Mouse (Mus musculus) fat pad, adult 2 months (tissue): ENCODE measurements at regions not wholly inside any gene's neighbourhood (a gene's known extent, or its start where the extent isn't known, plus 50 kb on each side); places are given as distances from the start of the nearest gene placed in this dataset.

Source experiments
- DNase-seq: peaks from one replicate; pipeline ENCODE4 v3.0.0-alpha.2; 2011; ENCODE audit warnings: low read depth, low spot score; ENCODE audit errors: extremely low read depth

DNA sequence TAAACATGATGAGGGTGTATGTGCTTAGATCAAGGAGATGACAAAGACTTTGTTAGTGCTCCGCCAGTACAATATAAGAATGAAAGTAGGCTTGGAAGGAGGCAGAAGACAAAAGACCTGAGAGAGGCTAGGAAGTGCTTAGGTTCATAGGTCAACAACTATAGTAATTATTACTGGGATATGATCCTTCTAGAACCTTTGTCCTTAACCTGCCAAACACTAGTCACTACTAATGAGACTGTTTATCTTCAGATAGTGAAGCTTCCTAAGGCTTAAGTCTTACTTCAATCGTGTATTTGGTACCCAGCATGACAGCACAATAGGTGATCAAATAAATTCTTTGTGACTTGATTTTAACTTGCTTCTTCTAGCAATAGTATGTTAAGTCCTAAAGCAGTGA, 1344.5 kb downstream of the Gsdmc2 start:
- DNase-seq = no peak

DNA sequence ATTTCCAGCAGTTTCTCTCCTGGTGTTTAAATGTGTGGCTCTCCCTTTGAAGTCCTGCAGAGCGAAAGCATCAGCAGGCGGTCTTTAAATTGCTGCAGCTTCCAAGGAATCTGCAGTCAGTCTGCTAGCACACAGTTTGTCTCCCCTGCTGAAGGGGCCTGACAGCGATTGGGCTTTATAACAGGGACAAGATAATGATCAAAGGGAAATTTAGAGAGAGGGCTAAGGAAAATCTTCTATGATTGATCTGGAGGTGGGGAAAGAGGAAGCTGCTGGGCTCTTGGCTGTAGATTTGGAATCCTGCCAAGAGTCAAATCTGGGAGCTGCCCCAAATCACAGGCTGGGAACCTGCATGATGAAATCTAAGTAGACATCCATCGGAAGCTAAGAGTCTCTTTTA, 1348.8 kb downstream of the Gsdmc2 start:
- DNase-seq = no peak

DNA sequence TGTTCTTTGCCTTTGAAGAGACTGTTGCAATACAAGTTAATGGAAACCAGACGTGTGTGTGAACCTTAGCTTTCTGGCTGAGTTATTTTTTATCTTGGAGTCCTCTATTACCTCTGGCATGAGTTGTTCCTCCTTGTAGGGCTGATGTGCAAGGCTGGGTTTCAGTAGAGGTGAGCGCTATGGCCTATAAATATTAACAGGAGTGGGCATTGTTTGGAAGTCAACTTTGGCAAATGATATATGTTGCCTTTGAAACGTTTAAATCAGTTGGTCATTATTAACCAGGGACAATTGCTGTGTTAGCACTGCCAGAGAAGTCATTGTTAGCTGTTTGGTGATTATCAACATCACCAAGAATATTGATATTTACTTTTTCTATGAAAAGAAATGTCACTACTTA, 1352.6 kb downstream of the Gsdmc2 start:
- DNase-seq = no peak

DNA sequence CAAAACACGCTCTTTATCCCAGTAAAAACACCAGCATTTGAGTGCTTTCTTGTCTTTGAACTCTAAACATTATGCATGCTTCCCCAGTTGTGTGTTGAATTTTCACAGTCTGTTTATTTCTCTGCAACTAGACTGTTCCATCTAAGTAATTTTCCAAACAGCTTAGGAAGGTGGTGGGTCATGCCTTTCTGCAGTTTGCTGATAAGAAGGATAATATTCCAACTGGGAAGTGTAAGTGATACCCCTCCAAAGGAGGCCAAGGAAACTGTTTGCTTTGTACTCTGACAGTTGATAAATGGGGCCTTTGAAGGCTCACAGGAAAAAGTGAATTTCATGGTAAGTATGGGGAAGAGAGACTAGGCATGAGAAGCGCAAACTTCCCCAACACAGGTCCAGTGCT, 1354.4 kb downstream of the Gsdmc2 start:
- DNase-seq = no peak

DNA sequence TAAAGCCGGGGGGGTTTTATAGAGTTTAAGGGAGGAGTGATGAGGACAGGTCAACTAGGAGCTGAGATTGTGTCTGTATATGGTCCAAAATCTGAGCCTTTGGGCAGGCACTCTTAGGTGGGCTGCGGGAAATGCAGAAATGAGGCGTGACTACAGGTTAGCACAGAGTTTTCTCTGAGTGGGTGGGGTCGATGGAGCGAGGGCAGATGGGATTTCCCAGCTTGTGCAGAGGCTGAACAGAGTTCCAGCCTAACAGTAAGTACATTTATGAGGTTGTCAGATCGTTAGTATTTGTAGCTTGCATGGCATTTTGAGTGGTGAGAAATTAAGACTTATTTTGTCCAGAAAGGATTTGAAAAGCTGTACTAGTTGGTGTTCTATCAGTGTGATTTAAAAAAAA, 1358.4 kb downstream of the Gsdmc2 start:
- DNase-seq = no peak

DNA sequence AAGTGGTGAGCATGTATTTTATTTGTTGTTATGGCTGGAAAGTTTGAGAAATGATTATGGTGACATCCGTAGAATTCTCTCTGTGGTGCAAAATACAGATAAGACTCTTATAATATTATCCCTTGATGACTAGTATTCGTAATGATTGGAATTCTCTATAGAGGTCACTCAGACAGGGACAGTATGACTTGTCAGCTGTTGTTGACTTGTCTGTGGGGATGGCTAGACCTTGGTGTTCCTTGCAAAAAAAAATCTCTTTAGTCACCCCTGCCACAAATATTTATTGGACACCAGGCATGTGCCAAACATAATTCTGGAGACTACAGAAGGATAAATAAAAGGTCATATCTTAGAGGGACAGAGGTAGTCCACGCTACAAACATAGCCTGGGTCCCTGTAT, 1360.6 kb downstream of the Gsdmc2 start:
- DNase-seq = no peak

DNA sequence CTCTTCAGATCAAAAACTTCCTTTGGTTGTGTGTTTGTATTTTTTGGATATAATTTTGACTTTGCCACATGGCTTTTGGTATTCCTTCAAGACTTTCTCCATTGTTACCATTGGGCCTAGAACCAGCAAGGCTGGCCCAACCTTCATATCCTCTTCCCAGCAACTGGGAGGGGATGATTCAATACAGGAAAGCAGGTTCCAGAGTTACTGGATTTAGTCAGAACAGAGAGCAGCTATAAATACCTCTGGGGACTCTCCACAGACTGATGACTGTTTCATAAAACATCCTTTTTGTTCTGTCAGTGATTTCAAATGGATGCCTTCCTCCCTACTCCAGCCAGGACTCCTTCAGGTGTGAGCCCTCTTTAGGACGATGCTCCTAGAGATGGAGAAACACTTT, 1361.4 kb downstream of the Gsdmc2 start:
- no peak for DNase-seq

DNA sequence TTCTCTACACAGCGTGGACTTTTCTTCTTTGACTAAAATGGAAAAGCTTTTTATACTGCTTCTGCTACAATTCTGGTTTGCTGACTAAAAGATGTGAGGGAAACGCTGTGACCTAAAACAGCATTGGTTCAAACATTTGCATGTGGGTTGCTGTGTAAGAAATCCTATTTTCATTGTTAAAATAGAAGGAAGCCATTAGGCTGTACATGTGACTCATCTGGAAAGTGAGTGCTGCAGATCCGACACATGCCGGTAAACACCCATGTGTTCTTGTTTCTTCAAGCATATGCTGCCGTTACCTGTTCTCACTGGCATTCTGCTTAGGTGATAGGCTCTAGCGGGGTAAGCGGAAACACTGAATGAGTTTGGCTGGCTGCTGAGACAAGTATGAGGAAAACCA, 1362.6 kb downstream of the Gsdmc2 start:
- DNase-seq = no peak

DNA sequence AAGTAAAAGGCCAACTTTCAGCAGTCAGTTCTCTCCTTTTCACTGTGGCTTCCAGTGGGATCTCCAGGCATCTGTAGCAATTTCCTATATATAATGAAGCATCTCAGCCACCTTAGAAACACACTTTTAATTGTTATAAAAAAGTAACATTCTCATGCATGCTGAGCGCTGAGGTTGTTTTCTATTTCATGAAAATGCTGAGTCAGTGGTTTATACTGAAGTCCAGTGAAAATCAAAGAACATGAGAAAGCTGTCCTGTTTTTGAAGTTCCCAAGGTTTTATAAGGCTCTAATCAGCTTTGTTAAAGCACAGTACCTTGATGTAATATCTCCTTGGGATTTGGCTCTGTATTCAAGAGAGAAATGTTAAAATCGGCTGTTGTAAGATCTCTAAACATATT, 1367.2 kb downstream of the Gsdmc2 start:
- DNase-seq = no peak

DNA sequence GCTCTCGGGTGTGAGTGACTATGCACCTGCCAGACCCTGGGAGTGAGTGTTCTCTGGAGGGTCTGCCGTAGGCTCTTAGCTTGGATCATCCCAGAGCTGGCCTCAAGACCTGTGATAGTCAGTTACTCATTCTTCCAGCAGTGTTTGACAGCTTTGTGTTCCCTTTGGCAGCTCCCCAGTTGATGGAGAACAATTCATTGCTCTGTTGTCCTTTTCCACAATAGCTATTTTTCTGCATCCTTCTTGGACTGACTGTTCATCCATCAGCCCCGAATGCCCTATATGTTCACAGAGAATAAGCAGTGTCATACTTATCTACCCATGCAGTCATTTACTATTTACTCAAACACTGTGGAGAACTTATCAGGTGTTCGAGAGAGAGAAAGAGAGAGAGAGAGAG, 1368.5 kb downstream of the Gsdmc2 start:
- no peak for DNase-seq

DNA sequence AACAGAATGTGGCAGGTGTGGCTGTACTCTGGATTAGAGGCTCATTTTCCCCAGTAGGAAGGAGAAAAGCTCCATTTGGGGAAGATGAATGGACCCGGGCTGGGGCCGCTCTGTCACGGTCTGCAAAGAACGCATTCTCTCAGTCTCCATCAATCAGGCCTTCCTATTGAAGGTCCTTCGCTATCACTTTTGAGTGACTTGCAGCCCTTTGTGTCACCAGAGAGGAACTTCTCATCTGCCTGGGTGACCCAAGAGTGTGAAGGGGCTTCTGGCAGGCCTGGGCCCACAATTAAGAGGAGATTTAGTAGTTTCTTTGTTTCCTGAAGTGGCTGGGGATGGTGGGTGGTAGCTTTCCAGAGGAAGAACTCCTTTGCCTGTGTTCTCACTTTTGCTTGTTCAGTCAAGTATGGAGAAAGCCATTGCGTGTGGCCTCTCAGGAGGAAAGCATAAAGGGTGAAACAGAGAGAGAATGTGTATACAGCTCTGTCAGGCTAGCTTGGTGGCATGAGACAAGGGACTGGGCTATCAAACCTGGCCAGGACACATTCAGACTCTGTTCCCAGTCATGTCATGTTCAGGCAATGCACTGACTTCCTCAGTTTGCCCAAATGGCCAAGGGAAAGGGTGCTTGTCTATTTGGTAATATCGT, 1374.2 kb downstream of the Gsdmc2 start:
- DNase-seq = no peak

DNA sequence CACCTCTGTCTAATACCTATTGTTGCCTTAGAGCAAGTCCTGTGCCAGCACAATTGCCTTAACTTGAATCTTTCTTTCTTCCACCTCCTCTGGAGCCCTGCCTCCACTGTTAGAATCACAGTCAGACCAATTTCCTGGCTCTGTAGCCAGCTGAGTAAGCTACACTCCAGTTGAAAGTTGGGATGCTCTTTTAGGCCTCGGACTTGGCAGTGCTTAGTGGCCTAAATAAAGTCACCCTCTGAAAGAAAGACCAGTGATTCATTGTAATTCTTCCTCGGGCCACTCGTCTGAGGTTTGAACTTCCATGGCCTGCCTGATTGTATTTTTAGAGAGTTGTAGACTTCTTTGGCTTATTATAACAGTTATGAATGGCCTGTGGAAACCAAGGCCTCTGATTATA, 1376.9 kb downstream of the Gsdmc2 start:
- no peak for DNase-seq

DNA sequence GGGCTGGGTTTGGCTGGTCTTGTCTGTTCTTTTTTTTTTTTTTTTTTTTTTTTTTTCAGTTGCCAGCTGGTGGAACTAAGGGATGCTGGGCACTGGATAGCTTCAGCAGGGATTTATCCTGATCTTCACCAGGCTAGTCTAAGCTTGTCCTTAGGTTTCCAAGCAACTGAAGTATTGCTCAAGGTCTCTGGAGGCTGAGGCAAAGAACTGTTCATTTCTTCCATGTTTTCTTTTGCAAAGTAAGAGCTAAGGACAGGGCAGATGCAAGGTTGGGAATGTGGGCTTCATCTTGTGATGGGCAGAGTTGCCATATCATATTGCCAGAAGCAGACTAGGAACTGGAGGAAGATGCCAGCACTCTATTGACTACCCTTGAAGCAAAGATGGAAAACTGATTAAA, 1378.1 kb downstream of the Gsdmc2 start:
- peak; percentile 98 for DNase-seq

DNA sequence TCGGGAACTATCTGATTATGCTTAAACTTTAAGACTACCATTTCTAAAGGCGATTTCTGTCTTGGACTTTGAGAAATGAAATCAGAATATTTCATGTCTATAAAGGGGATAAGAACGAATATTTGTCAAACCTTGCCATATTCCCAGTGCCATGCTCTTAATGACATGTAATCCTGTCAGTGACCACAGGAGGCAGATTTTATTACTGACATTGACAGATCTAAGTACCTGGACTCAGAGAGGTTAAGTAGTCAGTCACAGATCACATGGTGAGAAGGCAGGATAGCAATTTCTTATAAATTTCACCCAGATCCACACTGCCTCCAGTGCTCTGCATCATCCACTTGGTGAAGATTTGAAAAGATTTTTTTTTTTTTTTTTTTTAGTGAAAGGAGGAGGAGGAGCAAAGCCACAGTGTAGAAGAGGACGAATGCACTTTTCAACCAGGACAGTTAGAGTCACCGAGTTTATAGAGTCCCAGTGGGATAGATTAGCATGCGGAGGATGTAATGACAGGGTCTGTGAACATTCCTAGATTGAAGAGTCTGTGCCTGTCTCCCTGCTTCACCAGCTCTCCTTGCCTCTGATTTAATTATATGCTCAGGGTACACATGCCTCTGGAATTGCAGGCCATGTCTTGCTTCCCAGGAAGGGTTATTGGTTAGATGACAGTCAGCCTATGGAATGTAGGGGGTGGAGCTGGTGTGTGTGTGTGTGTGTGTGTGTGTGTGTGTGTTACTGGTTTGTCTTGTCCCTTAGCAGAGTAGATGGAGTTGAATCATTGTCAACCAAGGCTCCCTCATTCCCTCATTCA, 1379.7 kb downstream of the Gsdmc2 start:
- no peak for DNase-seq

DNA sequence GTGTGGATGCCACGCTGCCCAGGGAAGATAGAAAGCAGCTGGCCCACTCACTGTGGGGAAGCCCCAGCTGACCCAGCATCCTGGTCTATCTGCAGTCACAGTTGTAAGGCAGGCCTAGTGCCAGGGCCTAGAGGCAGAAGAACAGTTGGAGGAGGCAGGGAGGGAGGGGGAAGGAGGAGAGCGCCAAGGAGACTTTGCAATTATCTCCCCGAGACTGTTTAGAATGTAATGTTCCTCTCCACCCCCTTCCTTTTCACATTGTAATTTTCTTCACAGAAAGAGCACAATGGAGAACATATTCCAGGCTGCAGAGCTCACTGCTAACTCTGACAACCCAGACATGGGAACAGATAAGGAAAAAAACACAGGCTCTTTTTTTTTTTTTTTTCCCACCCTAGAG, 1382.3 kb downstream of the Gsdmc2 start:
- peak; percentile 79 for DNase-seq

DNA sequence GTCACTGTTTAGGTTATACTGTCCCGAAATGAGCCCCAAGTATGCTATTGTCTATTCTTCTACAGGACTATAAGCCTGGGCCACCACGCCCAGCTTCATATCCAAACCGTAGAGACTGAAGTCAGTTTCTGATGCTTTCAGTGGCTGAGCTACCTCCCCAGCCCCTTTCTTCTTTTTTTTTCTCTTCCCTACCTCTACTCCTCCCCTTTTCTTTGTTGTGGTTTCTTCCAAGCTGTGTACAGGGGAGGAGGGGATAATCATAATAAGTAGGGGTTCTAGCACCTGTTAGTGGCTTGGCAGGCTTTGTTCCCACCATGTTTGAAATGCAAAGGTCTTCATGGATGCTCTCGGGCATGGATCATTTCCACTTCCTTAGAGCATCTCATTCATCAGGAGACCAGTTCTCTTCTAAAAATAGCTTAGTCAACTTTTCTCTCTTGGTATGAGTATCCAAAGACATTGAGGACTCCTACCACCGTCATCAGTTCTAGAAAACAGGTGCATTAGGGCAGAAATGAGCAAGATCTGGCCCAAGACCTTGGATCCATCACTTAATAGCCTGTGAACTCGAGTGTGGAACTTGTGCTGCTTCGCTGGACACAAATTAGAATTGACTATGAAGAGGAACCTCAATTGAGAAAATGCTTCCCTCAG, 1383.5 kb downstream of the Gsdmc2 start:
- DNase-seq = no peak

DNA sequence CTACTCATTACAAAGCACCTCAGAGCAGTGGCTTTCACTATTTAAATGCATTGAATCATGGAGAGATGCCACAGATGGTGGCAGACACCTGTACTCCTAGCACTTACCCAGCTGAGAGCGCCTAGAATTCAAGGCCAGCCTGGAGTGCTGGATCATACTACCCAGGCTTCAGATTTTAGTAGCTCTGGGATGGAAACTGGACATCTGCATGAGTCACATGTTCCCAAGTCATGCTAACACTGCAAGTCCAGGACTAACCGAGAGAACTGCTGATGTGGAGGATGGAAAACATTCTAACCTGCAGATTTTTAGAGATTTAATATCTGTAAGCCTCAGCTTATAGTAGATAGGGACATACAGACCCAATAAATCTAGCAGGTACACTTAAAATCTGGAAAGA, 1384.3 kb downstream of the Gsdmc2 start:
- no peak for DNase-seq

DNA sequence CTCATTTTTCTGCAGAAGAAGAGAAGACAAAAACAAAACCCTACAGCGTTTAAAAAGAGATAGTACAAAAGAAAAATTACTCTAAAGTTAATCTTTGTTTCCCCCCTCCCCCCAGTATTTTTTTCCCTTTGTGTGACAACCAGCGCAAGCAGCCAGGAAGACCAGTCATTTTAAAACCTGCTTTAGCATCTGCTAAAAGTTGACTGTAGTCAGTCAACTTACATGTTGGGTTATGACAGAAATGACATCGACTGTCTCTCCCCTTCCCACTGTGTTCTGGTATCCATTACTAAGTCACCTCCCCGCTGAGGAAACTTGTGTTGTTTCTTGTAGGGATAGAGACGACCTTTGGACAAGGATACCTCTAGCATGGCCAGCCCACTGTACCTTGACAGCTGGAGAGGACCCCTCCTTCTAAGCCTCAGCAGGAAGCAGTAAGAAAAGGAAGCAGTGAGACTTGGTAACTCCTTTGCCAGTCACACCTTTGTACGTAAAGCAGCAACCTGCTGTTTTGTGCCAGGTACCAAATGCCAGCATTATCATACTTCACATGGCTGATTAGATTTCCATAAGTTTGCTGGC, 1384.9 kb downstream of the Gsdmc2 start:
- DNase-seq = no peak

DNA sequence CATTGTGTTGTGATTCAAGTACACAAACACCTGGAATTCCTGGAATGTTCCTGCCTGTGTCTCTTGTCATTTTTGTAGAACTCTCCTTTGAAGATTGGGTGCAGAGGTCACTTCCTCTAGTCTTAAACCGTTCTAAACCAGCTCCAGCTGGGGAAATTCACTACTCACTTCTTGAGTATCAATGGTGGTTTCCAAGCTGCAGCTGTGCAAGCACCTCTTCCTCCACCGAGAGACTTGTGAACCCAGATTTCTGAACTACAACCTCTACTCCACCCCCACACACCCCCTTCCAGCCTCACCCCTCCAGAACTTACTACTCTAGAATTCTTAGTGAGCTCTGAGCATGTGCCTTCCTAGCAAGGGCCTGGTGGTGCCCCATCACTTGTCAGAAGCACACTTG, 1387.0 kb downstream of the Gsdmc2 start:
- DNase-seq = no peak

DNA sequence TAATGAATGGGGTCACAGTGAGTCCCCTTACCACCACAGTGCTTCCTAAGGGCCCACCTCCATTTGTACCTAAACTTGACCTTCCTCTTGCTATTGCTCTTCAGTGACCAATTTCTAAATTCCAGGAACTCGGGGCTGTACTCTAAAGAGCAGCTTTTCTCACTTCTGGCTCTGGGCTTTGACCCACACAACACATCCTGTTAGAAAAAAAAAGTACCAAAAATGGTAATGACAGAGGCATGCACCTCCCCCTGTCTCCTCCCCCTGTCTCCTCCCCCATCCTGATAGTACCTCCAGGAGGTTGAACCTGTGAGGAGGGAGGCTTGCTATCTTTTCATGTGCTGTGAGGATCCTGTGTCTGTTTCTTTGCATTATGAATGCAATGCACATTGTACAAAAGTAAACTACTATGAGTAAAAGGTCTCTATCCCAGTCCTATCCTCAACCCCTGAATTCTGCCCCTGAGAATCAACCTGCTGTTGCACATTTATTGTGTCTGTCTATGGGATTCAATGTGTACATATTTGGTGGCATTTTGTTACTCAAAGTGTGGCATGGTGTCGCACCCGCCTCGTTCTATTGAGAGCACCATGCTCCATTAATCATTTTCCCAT, 1387.8 kb downstream of the Gsdmc2 start:
- no peak for DNase-seq

DNA sequence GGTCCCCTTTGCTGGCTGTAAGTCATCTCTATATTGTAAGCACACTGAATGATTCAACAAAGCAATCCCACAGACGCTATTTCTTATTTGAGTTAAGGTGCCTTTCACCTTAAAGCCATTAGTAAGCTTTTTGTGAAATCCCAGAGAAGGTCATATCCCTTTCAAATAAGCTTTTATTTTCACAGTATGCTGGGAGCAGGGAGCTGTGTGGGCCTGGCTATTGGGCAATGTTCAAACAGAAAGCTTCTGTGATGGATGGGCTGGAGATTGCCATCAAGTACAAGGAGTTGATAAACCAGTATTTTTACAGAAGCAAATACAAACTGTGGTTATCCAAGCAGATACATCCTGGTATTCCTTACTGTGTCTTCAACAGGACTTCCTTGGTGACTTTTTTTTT, 1389.0 kb downstream of the Gsdmc2 start:
- peak; percentile 93 for DNase-seq
